Mouse (Mus musculus) spleen, postnatal 14 days (tissue): Measurements from ENCODE around the gene Epm2a.
"Not testable (repeated sequence)": the region's sequence is repeated elsewhere in the genome, so short reads cannot be mapped to it uniquely, and the experiment has no call there.

ENCODE experiments used
- DNase-seq, 2 experiments: peaks; one replicate each; pipeline ENCODE4 v3.0.0; 2021 to 2022; ENCODE audit warnings: low spot score in 2 of 2

Epm2a gene

GRCm38 (mm10) chr10:11343205-11344141, at the start of gene Epm2a:
TSS of gene Epm2a (plus strand) at chr10:11343404.
- DNase-seq: peak; percentile 55 to 63

DNA sequence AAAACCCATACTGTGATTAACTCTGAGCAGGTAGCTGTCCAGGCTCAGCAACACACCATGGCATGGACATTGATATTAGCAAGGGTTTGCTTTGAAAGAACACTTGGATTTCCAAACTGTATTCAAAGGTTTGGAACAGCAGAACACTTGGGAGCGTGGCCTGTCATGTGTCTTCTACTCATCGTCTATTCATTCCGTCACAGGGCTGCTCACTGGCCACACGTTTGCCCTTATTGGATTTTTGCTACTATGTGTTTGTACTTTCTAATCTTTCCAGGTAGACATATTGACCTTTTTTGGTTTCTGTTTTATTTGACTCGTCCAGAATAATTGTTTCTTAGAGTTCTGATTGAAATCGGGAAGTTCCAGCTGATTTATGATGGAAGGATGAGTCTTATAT, 44.8 kb upstream of the Epm2a start:
- no peak for DNase-seq

DNA sequence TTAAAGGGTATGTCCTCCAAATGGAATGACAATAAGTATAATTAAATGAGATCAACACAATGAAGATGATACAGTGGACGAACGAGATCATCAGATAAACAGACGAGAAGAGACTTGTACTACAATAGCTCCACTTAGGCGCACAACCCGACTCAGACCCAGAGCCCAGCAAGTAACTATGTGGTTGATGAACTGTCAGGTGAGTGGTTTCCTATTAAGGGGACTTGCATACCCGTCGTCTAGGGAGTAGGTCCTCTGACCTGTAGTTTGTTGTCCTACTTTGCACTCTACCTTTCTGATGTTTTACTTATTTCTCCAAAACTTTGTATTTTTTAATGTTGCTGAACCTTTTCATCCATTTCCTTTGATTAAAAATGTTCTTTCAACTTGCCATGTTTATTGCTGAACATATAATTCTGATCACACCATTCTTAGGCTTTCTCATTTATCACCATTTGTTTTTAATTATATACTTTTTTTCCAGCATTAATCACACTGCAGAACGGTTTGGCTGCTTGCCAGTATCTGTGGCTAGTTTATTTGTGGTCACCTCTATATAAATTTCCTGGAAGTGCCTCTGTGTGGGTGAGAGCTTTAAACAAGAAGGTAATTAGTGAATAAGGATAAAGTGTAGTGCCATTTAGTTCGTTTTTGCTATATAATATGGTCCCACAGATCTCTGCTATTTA, 37.7 kb upstream of the Epm2a start:
- no peak for DNase-seq

- no peak for DNase-seq
Observed at GRCm38 (mm10) chr10:11306054-11306367, 37.2 kb upstream of the Epm2a start.

DNA sequence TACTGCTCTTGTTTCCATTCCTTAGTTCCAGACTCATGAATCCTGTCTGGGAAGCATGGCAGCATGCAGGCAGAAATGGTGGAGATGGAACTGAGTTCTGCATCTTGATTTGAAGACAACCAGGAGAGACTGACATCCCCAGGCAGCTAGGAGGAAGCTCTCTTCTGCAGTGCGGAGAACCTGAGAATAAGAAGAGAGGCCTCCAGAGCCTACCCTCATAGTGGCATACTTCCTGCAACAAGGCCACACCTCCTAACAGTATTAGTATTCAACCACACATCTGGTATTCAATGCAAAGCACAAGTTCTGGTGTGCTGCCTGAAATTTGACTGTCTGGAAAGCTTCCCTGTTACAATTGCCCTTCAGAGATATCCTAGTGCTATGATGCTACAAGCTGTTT, 33.3 kb upstream of the Epm2a start:
- no peak for DNase-seq

DNA sequence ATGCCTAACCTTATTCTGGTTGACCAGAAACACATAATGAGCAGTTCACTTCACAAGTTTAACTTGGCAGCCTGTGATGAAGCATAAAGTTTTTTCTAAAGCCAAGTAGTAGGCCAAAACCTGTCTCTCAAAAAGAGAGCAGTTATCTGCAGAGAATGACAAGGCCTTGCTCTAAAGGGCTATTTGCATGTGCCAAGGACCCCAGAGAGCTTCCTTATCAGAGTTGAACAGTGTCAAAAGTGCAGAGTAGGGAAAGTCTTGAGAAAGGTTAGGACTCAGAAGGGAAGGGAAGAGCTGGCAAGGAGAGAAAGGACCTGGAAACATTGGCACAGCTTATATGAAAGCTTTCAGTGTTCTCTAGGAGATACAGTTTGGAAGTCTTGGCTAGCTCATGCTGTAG, 32.7 kb upstream of the Epm2a start:
- DNase-seq: no peak

DNA sequence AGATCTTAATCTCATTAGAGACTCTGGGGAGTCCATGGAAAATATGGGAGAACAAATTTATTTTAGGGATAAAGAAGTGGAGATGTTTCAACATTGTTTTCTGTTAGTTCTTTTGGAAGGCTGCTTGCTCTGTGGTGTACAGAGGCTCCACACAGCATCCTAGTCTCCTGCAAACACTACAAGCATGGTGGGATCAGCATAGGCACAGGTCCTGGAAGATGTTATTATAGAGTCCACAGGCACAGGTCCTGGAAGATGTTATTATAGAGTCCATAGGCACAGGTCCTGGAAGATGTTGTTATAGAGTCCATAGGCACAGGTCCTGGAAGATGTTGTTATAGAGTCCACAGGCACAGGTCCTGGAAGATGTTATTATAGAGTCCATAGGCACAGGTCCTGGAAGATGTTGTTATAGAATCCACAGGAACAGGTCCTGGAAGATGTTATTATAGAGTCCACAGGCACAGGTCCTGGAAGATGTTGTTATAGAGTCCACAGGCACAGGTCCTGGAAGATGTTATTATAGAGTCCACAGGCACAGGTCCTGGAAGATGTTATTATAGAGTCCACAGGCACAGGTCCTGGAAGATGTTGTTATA, 25.2 kb upstream of the Epm2a start:
- DNase-seq: not testable (repeated sequence)

- no peak for DNase-seq
Observed at GRCm38 (mm10) chr10:11319446-11319970, 23.7 kb upstream of the Epm2a start.

- DNase-seq: no peak
Observed at GRCm38 (mm10) chr10:11322316-11322715, 20.9 kb upstream of the Epm2a start.

DNA sequence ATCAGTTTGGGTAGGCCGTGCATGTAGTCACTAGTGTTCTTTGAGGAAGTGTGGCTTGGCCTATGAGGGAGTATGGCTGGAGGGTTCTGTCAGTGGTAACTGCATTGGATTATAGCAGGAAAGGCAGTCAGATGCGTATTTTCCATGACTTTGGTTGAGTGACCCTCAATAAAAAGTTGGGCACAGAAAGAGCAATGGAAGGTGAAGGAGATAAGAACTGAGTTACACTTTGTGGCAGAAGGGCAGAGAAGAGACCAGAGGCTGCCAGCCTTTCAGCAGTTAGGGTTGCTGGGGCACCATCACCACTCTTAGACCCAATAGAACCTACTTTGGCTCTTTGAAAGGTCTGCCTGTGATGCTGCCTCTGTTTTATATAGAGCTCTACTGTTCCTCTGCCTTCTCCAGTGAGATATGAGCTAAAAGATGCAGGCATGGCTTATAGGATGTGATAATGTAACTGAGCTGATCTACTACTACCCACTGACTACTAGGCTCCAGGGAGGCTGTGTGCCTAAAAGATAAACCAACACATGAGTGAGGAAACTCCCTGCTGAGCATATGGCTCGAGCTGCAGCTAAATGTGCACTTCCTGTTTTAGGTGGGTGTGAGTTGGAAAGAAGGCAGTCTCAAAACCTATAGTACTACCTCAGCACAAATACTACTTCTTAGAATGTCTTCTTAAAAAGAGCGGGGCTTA, 19.9 kb upstream of the Epm2a start:
- DNase-seq: no peak

DNA sequence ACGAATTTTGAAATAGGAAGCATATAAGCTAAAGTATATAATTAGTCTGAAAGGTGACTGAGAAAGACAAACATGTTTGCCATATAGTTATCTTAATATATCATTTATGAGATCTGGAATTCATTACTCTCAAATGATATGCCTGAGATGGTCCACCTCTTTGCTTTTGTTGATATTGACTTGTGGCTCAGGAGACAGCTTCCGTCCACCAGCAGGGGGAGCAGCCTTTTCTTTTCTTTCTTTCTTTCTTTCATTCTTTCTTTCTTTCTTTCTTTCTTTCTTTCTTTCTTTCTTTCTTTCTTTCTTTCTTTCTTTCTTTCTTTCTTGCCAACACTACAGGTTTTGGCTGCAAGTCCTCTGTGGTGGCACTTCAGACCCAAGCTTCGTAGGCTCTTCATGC, 16.7 kb upstream of the Epm2a start:
- no peak for DNase-seq

DNA sequence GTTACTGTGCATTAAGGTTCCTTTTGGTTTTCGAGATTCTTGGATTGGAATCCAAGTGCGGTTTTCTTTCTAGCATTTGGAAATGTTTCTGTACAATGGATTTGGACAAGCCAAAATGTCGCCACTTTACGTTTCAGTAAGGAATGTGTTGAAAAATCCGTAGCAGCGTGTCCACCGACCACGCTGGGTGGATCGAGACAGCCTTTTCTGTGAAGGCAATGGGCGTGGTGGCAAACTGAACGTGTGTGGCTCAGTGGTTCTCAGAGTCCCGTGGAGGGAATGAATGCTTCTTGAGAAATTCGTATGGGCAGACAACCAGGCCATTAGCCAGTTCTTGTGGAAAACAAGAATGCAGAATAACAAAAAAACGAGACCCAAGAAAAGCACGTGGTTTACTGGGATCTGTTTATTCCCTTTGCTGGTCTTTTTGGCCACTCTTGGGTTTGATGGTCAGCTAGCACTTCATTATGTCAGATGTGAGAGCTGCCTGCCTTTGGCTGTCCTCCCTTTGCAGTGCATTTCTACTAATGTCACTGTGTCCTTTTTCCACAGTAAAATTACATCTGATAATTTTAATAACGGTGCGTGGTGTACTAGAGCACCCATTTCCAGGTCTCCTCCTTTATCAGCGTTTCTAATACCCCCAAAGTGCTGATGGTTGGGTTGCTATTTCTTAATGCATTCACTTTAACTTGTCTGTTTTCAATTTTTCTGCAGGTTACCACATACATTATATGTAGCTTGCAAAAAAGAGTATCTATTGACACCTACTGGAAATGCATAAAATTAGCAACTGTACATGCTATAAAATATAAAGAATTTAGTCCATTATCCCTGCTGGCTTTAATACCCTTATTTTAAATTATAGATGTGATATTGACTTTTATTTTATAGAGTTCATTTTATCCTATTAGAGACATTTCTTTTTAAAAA, 1.6 kb downstream of the Epm2a start:
- DNase-seq: no peak

DNA sequence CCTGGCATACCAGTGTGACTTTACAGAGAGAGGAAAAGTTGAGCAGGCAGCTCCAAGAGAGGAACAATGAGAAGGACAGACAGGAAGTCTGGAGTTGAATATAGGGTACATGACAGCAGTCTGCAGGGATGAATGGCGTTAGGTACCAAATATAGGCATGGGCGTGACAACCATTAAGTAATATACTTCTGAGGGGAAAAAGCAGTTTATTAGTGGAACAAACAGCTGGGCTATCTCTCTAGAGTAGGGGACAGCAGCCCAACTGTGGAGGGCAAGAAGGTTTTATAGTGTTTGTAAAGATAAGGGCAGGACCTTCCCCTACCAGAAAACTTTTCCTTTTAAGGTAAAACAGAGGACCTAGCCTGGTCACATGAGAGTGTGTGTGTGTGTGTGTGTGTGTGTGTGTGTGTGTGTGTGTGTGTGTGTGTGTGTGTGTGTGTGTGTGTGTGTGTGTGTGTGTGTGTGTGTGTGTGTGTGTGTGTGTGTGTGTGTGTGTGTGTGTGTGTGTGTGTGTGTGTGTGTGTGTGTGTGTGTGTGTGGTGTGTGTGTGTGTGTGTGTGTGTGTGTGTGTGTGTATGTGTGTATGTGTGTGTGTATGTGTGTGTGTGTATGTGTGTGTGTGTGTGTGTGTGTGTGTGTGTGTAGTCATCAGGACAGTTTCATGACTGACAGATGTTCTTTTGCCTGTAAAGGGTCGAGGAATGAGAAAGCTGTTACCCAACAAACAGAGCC, 7.2 kb downstream of the Epm2a start:
- DNase-seq: not testable (repeated sequence)

- no peak for DNase-seq
Observed at GRCm38 (mm10) chr10:11354609-11355008, 11.4 kb downstream of the Epm2a start.

DNA sequence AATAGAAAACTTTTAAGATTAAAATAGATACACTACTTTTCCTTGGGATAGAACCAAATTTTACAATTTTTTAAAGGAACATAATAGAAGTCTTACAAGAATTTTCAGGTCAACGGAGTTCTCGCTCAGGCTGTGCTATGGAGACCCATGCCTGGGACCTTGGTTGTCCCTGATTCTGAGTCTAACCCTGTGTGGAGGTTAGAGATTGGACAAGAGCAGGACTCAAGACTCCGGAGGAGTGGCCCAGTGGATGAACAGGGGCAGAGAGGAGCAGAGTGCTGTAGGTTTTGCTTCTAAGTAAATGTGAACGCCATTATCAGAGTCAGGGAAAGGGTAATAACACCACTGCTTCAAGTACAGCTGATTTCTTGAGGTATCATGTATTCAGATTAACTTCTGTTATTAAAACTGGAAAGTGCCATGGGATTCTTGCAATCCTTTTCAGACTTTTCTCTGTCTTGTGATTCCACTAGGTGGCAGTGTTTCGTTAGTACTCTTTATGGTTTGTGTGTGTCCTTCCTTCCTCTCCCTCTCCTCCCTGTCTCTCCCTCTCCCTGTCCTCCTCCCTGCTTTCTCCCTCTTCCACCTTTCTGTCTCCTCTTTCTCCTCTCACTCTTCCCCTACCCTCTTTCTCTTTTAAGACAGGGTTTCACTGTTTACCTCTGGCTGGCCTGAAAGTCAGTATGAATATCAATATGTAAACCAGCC, 18.9 kb downstream of the Epm2a start:
- DNase-seq: no peak

GRCm38 (mm10) chr10:11362896-11363487, 19.8 kb downstream of the Epm2a start:
- no peak for DNase-seq

- DNase-seq: no peak
Observed at GRCm38 (mm10) chr10:11381302-11381701, 38.1 kb downstream of the Epm2a start.

DNA sequence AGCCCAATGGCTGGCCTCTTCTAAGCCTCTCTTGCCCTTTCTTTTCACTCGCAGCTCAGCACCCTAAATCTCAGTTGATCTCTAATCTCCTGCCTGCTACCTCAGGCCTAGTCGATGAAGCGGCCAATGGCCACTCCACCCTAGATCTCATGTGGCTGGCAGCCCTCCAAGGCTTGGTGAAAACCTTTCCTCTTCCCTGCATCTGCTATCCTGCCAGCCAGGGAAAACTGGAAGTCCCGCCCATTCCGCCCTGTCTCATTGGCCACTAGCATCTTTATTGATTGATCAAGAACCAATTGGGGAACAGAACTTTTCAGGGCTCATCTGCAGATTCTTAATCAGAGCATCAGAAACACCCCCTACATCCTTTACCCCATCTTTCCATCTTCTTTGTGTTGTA, 67.7 kb downstream of the Epm2a start:
- DNase-seq: no peak

GRCm38 (mm10) chr10:11420071-11420470, 76.9 kb downstream of the Epm2a start:
- no peak for DNase-seq
